Mouse (Mus musculus) kidney, postnatal 14 days (tissue): ENCODE data around the gene Mme.

Source experiments
- DNase-seq: peaks from one replicate; pipeline ENCODE4 v3.0.0; 2022; ENCODE audit warnings: mixed read lengths

Gene Mme

DNA sequence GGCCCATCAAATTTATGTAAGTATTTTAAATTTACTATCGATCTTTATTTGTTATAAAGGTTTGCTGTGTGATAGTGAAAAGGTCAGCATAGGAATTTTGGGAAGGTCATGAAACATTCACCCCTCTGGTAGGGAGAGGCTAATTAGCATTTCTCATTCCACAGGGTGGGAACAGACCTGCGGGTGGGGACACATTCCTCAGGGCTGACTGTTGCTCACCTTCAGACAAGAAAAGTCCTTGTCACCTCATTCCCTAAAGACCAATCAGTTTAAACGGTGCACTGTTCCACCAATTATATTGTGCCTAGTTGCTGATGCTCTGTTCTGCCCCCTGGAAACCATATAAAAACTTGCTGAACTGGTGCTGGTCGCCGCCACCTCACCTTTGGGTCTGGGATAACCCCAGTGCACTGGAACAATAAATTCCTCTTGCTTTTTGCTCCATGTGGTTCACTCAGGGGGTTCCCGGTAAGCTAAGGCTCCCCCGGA lies at the start of gene Mme:
TSS of gene Mme (plus strand) at position 439 of the 489 bp plus-strand sequence.
- DNase-seq: no peak

DNA sequence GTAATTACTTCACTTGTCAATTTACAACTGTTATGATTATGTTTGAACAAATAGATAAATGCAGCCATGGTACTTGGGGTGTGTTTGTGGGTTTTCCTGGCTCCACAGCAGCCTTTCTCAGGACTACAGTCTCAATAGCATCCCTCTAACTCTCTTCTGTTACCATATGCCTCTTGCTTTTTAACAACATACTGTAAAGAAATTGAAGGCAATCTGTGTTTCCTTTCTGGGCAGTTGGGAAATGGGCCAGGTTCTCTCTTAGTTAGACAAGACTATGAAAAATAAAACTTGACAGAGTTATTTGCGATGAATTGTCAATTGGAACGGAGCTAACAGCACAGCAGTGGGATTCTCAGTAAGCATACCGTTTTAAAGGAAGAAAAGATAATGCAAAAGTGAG lies 44.8 kb upstream of the Mme start:
- no peak for DNase-seq

DNA sequence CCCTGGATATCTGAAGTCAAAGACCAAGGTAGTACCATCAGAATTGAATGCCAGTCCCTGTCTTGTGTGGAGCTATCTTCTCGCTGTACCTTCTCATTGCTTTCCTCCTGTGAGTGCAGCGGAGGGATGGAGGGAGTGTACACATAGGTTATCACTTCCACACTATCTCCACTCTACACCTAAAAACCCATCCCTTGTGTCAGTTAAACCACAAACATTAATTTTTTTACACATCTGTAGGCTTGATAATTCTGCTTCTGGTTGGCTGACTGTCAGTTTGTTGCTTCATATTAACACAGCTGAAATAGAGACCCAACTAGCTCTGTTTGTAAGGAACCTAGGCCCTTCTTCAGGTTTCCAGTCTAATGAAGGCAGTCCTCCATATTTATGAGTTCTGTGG lies 43.3 kb upstream of the Mme start:
- no peak for DNase-seq

DNA sequence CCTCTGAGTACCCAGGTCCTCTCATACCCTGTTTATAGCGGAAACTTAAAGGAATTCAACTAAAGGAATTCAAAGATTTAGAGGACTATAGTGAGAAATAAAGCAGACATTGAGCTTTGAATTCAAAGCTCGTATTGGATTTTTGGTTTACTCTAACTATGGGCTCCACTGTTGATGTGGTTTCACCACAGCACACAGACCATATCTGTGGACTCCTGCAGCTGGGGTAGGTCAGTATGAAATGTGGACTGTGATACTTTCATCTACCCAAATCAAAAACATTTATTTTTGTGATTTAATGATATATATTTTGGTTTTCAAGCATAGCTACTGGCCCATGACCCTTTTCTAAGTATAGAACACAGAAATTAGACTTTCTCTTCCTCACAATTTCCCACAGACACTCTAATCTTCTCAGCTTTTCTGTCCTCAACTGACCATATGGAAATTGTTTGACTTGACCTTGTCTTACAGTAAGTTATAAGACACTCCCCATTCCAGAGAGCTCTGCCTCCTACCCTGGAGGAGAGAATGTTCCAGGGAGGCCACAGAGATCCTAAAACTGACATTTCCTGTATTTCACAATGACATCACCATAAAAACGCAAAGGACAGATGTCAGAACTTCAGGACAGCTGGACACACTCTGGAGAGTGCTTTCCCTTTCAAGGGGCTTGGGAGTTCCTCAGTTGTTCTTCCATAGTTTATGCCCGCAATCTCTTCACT lies 19.3 kb upstream of the Mme start:
- peak; percentile 3 for DNase-seq

DNA sequence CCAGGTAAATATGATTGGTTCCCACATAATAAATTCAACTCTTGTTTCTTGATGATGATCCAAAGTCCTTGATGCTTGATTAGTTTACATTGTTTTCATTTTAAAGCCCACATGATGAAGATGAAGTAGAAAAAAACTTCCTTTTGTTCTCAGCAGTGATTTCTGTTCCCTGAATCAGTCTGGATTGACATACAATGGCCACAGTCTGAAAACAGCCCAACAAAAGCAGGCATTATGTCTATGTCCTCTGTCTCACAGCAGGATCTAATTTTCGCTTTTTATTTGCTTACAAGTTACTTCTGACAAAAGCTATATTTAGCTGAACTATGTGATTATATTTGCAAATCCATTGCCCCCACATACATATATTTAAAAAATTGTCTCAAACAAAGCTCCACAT lies 17.7 kb upstream of the Mme start:
- DNase-seq: no peak

DNA sequence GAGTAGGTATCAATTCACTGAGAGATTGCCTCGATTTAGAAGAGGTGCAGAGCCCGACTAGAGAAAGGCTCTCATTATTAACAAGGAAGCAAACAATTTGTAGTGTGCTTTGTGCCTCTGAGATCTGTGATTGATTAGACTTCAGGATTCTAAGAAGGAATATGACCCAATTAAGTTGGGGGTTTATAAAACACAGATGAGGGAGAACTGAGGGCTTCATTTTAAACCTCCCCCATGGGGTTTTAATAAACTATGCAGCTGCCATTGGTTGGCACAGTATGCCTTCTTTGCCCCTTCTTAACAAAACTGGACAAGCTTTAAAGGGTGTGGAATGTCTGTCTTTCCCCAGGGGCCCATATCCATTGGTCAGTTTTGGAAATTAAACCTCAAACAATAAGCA lies 5.4 kb upstream of the Mme start:
- no peak for DNase-seq

DNA sequence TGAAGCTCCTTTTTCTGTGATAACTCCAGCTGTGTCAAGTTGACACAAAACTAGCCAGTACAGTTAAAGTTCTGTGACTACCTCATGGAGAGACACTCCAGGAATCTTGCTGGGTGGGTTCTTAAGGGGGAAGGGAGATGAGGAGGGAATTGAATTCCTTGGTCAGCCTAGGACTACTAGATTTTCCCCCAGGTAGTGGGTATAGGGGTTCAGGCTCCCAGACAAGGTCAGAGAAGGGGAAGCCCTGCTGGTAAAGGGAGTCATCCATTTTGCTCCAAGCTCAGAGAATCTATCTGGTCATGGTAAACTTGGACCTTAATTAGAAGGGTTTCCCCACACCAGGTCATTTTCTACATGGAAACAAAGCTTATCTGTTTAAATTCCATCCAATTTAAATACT lies 2.4 kb downstream of the Mme start:
- no peak for DNase-seq

DNA sequence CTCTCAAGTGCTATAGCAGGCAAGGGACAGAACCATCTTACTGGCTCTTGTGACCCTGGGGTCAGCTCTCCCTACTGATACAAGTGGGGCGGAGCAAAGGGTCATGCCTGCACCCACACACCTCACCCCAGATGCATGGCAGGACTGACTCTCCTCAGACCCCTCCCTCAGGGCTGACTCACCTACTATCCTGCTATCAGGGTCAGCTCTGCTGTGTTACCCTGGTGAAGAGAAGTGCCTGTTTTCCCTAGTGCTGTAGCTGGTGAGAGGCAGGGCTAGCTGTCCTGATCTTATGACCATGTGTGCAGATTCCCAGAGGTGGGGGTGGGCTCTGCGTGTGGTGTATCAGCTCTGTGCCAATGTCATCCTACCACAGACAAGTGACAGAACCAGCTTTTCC lies 30.8 kb downstream of the Mme start:
- no peak for DNase-seq

DNA sequence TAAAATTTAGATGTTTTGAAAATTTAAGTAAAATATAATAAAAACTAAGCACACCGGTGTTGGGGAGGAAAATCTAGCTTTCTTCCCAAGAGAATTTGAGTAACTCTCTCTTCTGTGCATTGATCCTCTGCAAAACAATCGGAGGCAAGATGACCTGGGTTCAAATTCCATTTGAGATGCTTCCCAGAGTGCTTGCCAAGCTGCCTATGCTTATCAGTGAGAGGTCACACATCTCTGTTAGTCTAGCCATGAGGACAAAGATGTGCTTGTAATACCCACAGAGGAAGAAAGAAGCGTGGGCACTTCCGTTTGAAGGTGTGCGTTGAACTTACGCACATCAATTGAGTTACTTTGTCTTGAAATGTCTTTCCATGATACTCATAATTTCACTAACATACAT lies 53.0 kb downstream of the Mme start:
- no peak for DNase-seq

DNA sequence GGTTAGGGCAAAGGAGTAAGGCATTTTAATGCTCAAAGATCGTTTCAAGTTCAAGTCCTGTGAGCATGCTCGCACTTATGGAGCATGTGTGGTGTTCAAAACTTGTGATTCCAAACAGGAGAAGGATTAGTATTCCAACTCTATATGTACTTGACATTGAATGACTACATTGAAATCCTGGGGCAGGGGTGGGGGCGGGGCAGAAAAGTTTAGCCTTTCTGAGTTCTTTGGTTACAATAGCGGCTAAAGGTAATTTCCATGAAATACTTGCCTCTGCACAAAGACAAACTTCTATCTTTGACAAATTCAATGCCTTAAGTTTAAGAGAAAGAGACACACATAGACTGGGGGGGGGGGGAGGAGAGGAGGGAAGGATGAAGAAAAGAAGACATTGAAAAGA lies 53.5 kb downstream of the Mme start:
- no peak for DNase-seq

DNA sequence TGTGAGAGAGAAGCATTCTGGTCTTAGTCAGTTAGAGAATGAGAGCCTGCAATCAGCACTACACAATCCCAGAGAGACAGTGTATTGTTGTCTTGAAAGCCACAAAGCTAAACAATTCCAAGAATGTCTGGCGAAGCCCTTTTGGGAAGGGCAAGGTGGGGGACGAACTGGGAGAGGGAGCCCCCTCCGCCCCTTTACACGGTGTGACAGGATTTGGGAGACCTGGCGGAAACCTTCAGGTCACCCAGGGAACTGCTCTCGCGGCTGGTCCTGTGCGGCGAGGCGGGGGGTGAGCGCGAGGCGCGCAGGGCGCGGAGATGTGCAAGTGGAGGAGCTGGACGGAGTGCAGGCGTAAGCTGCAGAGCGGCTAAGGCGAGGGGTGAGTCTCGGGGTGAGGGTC lies 53.9 kb downstream of the Mme start:
- peak; percentile 65 for DNase-seq

DNA sequence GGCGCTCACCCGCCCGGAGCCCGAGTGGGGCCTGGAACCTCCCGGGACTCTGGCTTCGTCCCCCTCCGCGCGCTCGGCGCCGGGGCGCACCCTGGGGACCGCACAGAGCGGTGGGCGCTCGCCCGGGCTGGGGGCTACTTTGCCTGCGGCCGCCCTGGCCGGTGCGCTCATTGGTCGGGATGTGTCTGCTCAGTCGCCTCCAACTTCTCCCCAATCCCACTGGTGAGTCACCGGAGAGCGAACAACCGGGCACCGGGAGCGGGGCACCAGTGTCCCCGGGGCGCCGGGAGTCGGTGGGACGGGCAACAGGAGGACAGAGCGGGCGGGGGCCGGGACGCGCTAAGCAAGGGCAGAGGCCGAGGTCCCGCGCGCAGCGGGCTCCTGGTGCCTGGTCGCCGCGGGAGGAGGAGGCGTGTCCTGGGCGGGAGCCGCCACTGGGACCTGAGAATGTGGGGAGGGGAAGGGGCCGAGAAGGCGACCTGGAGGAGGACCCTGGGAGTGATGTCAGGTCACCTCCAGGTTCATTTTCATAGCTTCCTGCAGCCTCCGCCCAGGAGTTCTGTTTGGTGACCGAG lies 54.4 kb downstream of the Mme start:
- DNase-seq: peak; percentile 83

DNA sequence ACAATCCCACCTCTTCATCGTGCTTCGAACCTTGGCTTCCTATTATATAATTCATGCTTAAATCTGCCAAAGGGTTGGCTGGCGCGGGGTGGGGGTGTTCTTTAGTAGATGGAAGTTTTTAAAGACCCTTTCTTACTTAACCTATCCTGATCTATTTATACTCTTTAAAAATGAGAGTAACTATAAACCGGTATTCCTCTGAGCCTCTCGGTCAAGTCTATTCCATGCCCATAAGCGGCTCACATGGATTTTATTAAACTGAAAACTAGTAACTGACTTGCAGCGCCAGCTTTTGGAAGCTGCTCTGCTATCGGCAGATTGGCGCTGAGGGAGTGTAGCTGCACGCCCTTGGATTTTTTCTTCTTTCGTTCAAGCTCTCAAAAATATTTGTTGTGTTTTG lies 55.1 kb downstream of the Mme start:
- peak; percentile 29 for DNase-seq

DNA sequence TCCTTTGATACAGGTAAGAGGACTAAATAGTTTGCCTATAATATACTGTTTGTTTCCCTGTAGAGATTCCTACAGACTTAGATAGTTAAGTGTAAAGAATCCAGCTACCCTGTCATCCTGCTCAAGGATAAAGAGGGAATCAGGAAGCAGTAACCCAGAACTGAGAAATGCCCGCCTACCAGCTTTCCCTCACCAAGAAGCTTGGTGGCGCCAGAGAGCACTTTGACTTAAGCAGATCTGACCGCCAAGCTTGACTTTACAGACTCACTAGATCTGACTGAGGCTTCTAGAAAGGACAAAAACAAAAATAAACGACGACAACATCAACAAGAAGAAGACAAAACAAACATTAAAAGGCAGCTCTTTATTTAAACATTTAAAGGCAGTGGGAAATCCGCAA lies 56.5 kb downstream of the Mme start:
- DNase-seq: peak; percentile 83

DNA sequence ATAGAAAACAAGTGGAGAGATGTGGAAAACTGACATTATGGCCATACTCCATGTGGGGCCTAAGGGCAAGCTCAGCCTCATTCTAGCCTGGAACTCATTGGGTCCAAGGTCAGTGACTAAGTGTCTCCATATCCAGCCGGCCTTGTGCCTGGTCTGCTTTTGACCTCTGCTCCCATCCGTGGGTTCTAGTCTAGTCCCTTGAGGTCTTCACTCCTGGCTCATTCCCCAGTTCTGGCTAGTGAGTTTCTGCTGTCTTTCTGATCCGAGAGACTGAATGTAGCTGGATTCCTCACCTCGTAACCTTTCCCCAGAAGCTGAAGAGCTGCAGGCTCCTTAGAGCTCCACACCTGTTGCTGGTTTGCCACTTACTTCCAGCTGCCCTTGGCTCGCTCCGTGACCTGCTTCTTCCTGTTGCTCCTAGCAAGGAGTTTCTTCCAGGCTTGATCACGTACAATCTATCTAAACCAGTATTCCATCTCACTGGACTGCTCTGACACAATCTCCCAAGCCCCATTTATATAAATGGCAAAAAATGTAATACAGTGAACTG lies 73.9 kb downstream of the Mme start:
- no peak for DNase-seq

DNA sequence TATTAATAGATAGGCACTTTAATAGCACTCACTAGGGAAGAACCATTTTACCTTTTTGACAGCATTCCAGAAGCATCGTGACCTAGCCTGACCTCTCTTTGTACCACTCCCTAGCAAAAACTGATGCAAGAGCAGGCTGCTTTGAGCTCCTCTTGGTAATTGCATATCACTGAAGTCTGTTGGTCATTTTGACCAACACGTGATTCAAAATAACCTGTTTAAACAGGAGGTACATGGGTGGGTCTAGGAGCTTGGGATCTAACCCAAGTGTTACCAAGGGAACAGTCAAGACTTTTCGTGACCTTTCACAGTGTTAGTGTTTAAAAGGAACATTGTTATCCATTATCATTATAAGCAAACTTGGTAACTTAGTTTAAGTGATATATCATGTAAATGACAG lies 76.2 kb downstream of the Mme start:
- DNase-seq: no peak

DNA sequence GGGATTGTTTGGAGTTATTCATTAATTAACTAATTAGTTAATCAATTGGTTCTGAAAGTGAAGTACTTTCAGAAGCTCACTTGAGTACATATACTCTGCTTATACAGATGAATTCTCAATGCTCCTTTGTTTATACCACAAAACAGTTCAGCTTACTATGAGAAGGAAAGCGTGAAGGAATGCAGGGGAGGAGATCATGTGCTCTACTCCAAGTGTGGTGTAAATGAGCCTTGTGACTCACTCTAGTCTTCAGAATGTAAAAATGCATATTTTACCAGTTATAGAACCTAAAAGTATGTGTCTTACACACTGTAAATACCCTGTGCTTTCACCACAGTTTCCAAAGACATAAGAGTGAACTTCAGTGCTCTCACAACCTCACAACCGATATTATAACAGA lies 84.3 kb downstream of the Mme start:
- peak; percentile 18 for DNase-seq

DNA sequence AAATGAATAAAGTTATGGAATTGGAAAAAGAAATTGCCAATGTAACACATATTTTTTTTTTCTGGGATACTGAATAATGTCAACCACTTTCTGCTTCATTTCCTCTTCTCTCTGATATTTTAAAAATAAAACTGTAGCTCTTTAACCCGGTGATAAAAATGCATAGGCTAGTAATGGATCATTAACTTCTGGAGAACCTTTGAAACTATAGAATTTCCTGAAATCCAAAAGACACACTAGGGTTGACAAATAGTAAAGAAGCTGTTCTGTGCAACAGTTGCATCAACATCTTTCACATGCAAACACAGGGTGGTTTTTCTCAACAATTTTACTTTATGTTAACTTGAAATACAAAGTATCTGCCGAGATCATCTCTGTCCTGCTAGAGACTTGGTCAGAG lies 98.8 kb downstream of the Mme start:
- DNase-seq: no peak

DNA sequence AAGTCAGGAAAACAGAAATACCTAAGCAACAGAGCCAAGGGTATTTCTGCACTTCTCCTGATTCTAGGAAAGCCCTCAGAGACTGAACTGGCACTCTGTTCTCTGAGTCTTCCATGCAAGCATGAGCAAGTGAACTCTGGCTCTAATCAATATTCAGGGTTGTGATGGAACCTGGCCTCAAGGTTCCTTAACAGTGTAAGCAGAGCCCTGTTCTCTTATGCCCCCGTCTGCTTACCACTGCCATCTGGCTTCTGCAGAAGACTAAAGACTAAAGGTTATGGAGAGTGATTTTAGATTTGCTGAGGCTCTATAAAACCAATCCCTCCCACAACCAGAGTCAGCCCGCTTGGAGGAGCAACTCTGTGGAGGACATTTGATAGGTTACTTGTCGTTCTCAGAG lies 99.2 kb downstream of the Mme start:
- DNase-seq: peak; percentile 27

DNA sequence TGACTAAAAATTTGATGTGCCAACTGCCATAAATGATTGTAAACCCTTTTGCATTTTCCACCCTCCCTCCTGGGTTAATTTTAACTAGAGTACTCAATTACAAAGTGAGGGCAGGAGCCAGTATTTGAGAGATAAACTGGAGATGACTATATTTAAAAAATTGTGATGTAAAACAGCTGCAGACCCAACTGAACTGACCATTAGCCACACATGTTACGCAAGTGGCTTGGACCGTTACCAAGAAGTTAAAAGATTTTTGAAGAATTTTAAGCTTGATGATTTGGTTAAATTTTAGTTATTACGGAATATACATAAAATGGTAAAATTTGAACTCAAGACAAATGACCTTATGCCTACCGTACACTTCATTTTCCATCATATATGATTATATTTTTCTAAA lies 100.1 kb downstream of the Mme start:
- DNase-seq: no peak

DNA sequence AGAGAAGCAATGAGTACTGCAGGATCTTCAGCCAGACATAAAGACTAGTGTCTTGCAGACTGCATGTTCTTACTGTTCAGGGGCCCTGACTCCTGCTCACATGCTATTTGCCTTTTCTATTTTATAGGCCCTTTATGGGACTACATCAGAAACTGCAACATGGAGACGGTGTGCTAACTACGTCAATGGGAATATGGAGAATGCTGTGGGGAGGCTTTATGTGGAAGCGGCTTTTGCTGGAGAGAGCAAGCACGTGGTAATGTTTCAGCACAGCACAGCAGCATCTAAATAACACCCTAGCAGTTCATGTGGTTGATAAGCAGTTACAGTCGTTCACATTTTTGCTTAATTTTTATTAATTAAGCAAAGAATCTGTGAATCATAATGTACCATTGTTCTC lies 103.7 kb downstream of the Mme start:
- no peak for DNase-seq

DNA sequence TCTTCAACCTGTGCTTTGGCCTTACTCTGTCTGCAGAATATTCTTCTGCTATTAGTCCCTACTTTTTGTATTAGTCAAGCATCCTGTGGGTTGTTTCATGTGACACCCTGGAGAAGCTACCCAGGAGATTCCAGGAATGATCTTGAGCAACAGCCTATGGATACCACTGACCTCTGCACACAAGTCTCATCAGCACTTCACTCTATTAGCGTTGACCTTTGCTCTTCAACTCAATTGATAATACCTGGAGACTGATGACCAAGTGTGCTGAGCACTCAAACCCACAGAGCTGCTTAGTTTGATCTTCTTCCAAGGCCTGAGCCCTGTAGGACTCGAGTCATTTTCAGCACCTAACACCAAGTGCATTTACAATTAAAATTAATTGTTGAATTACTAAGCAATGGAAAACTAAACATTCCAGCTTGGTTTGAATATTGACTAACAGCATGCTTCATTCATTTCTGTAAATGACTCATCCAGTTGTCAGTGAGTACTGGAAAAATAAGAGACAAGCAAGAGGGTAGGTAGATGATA lies 107.6 kb downstream of the Mme start:
- no peak for DNase-seq

DNA sequence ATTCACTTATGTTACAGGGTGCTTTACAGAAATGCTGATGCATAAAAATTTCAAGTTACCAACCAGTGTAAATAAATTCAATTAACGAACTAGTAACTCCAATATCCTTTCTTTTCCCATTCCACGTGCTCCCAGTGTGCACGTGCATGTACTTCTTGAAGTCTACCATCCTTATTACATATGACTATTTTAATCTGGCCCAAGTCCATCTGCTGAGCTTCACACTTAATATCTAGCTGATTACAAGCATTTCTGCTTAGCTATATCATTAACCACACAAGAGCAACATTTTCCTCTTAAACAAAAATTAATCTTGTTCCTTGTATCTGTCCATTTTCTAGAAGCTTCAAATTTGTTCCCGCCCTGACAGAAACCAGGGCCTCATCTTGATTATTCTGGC lies 108.9 kb downstream of the Mme start:
- no peak for DNase-seq

DNA sequence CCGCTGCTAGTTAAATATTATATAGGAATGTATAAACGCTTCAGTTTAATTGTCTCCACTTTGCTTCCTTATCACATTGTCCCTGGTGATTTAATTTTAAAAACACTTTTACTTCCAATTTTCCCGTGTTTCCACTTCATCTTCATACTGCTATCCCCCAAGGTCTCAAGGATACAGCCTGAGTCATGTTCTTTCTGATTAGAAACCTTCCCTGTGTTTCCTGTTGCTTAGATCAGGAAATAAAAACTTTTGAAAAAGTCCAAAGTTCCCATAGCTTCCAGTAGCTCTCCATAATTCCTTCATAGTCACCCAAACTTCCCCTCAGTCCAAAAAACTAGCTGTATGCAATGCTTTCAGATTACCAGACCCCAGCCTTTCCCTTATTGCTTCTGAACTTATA lies 109.4 kb downstream of the Mme start:
- no peak for DNase-seq
